Mouse (Mus musculus): ENCODE results near the gene Asic2. TPM values are rescaled to one million over a fixed set of nuclear protein-coding genes. Genes with fewer than 3 reads are reported as not detected.

Asic2 gene
- polyA plus RNA-seq, 1 experiment from 2014 or later: 12.4 TPM

- Histone ChIP-seq H3K27ac (peak overlapping the region; percentile 82), H3K4me2 (replicated peaks) (peak overlapping the region; percentile 98), H3K9me3 (ENCODE audit: control insufficient read depth, low read length) (no peaks in the 10 kb centered on the region), H3K9ac (peak overlapping the region; percentile 81), H3K4me3 (replicated peaks; ENCODE audit: low read length) (peak overlapping the region; percentile 68), H3K36me3 (replicated peaks; ENCODE audit: control insufficient read depth, insufficient read depth) (no peaks in the 10 kb centered on the region), H3K27me3 (ENCODE audit: control insufficient read depth, insufficient read depth, low read length) (peaks cover 15% of the 10 kb centered on the region), H3K4me1 (replicated peaks; ENCODE audit: control insufficient read depth, insufficient read depth, low read length) (peaks cover 12% of the 10 kb centered on the region)
- ATAC-seq (ENCODE audit: low FRiP score) (peak; percentile 67), DNase-seq (ENCODE audit: low spot score) (peak; percentile 61)
- under 1% methylated on average over 37 of the region's 55 CpGs for whole genome bisulfite sequencing
Observed at GRCm38 (mm10) chr11:81152460-81153160, 815.6 kb downstream of the Asic2 start.

- H3K27me3 ChIP-seq (ENCODE audit: control insufficient read depth, insufficient read depth, low read length): peaks cover 15% of the 10 kb centered on the region
- no peaks in the 10 kb centered on the region for H3K36me3 ChIP-seq (replicated peaks; ENCODE audit: control insufficient read depth, insufficient read depth)
- H3K27ac ChIP-seq: peak overlapping the region; percentile 82
- no peaks in the 10 kb centered on the region for H3K9me3 ChIP-seq (ENCODE audit: control insufficient read depth, low read length)
- H3K4me2 ChIP-seq (replicated peaks): peak overlapping the region; percentile 98
- H3K4me1 ChIP-seq (replicated peaks; ENCODE audit: control insufficient read depth, insufficient read depth, low read length): peaks cover 12% of the 10 kb centered on the region
- ATAC-seq (ENCODE audit: low FRiP score) (peak; percentile 28; the same call in 1 of the 2 replicates), DNase-seq (ENCODE audit: low spot score) (peak; percentile 47)
- WGBS: 0% methylated on average over 32 of the region's 42 CpGs
- H3K4me3 ChIP-seq (replicated peaks; ENCODE audit: low read length): peak overlapping the region; percentile 68
- H3K9ac ChIP-seq: peak overlapping the region; percentile 81
Observed at GRCm38 (mm10) chr11:81152021-81152385, 816.3 kb downstream of the Asic2 start.

- no peaks in the 10 kb centered on the region for H3K9me3 ChIP-seq (ENCODE audit: control insufficient read depth, low read length)
- H3K4me3 ChIP-seq (replicated peaks; ENCODE audit: low read length): peak overlapping the region; percentile 68
- no peak overlapping the region for H3K27ac ChIP-seq
- no peaks in the 10 kb centered on the region for H3K36me3 ChIP-seq (replicated peaks; ENCODE audit: control insufficient read depth, insufficient read depth)
- peaks cover 15% of the 10 kb centered on the region for H3K27me3 ChIP-seq (ENCODE audit: control insufficient read depth, insufficient read depth, low read length)
- H3K4me1 ChIP-seq (replicated peaks; ENCODE audit: control insufficient read depth, insufficient read depth, low read length): peaks cover 12% of the 10 kb centered on the region
- no peak for DNase-seq (ENCODE audit: low spot score)
- WGBS: 4% methylated on average over 36 of the region's 36 CpGs
- H3K9ac ChIP-seq: peak overlapping the region; percentile 81
- peak; percentile 2; the same call in 1 of the 2 replicates for ATAC-seq (ENCODE audit: low FRiP score)
- peak overlapping the region; percentile 98 for H3K4me2 ChIP-seq (replicated peaks)
Observed at GRCm38 (mm10) chr11:81151286-81152020, 816.8 kb downstream of the Asic2 start.

GRCm38 (mm10) chr11:81150621-81151020 lies 817.6 kb downstream of the Asic2 start:
- H3K4me1 ChIP-seq (replicated peaks; ENCODE audit: control insufficient read depth, insufficient read depth, low read length): peaks cover 12% of the 10 kb centered on the region
- no peak for DNase-seq (ENCODE audit: low spot score)

GRCm38 (mm10) chr11:81148423-81148822 lies 819.8 kb downstream of the Asic2 start:
- DNase-seq (ENCODE audit: low spot score) (no peak), ATAC-seq (ENCODE audit: low FRiP score) (no peak)
- Histone ChIP-seq H3K4me1 (replicated peaks; ENCODE audit: control insufficient read depth, insufficient read depth, low read length) (peaks cover 12% of the 10 kb centered on the region), H3K27ac (no peak overlapping the region), H3K9ac (no peak overlapping the region), H3K9me3 (ENCODE audit: control insufficient read depth, low read length) (no peaks in the 10 kb centered on the region), H3K27me3 (ENCODE audit: control insufficient read depth, insufficient read depth, low read length) (peaks cover 11% of the 10 kb centered on the region), H3K36me3 (replicated peaks; ENCODE audit: control insufficient read depth, insufficient read depth) (no peaks in the 10 kb centered on the region), H3K4me3 (replicated peaks; ENCODE audit: low read length) (no peak overlapping the region), H3K4me2 (replicated peaks) (no peak overlapping the region)
- 66% methylated on average over 10 of the region's 10 CpGs for WGBS

More at GRCm38 (mm10) chr11:81150621-81151020, 817.6 kb downstream of the Asic2 start:
- no peak for ATAC-seq (ENCODE audit: low FRiP score)
- WGBS: 80% methylated on average over 8 of the region's 8 CpGs
- Histone ChIP-seq H3K9ac (no peak overlapping the region), H3K27ac (no peak overlapping the region), H3K27me3 (ENCODE audit: control insufficient read depth, insufficient read depth, low read length) (peaks cover 15% of the 10 kb centered on the region), H3K4me2 (replicated peaks) (peak overlapping the region; percentile 98), H3K4me3 (replicated peaks; ENCODE audit: low read length) (no peak overlapping the region; the same call in 1 of the 2 replicates), H3K36me3 (replicated peaks; ENCODE audit: control insufficient read depth, insufficient read depth) (no peaks in the 10 kb centered on the region), H3K9me3 (ENCODE audit: control insufficient read depth, low read length) (no peaks in the 10 kb centered on the region)

GRCm38 (mm10) chr11:81146574-81147157 lies 821.6 kb downstream of the Asic2 start:
- DNase-seq (ENCODE audit: low spot score) (no peak), ATAC-seq (ENCODE audit: low FRiP score) (no peak)
- Histone ChIP-seq H3K4me2 (replicated peaks) (no peak overlapping the region), H3K27me3 (ENCODE audit: control insufficient read depth, insufficient read depth, low read length) (peaks cover 9% of the 10 kb centered on the region), H3K4me1 (replicated peaks; ENCODE audit: control insufficient read depth, insufficient read depth, low read length) (peaks cover 10% of the 10 kb centered on the region), H3K36me3 (replicated peaks; ENCODE audit: control insufficient read depth, insufficient read depth) (no peaks in the 10 kb centered on the region), H3K27ac (no peak overlapping the region), H3K4me3 (replicated peaks; ENCODE audit: low read length) (no peak overlapping the region), H3K9ac (no peak overlapping the region), H3K9me3 (ENCODE audit: control insufficient read depth, low read length) (no peaks in the 10 kb centered on the region)
- 85% methylated on average over 9 of the region's 9 CpGs for WGBS

GRCm38 (mm10) chr11:81135141-81135540 lies 833.1 kb downstream of the Asic2 start:
- H3K4me3 ChIP-seq (replicated peaks; ENCODE audit: low read length): no peak overlapping the region
- DNase-seq (ENCODE audit: low spot score): no peak
- H3K27me3 ChIP-seq (ENCODE audit: control insufficient read depth, insufficient read depth, low read length): no peaks in the 10 kb centered on the region
- H3K36me3 ChIP-seq (replicated peaks; ENCODE audit: control insufficient read depth, insufficient read depth): no peaks in the 10 kb centered on the region
- no peak overlapping the region for H3K4me2 ChIP-seq (replicated peaks)
- no peak overlapping the region for H3K27ac ChIP-seq
- no peaks in the 10 kb centered on the region for H3K9me3 ChIP-seq (ENCODE audit: control insufficient read depth, low read length)
- no peak overlapping the region for H3K9ac ChIP-seq
- H3K4me1 ChIP-seq (replicated peaks; ENCODE audit: control insufficient read depth, insufficient read depth, low read length): no peaks in the 10 kb centered on the region; the same call in 1 of the 2 replicates
- 42% methylated on average over 4 of the region's 4 CpGs for WGBS
- ATAC-seq (ENCODE audit: low FRiP score): no peak

GRCm38 (mm10) chr11:81133950-81134349 lies 834.3 kb downstream of the Asic2 start:
- H3K9me3 ChIP-seq (ENCODE audit: control insufficient read depth, low read length): no peaks in the 10 kb centered on the region
- H3K9ac ChIP-seq: no peak overlapping the region
- H3K4me2 ChIP-seq (replicated peaks): no peak overlapping the region
- no peak overlapping the region for H3K4me3 ChIP-seq (replicated peaks; ENCODE audit: low read length)
- no peaks in the 10 kb centered on the region for H3K36me3 ChIP-seq (replicated peaks; ENCODE audit: control insufficient read depth, insufficient read depth)
- ATAC-seq (ENCODE audit: low FRiP score): no peak
- no peaks in the 10 kb centered on the region for H3K27me3 ChIP-seq (ENCODE audit: control insufficient read depth, insufficient read depth, low read length)
- H3K4me1 ChIP-seq (replicated peaks; ENCODE audit: control insufficient read depth, insufficient read depth, low read length): no peaks in the 10 kb centered on the region; the same call in 1 of the 2 replicates
- DNase-seq (ENCODE audit: low spot score): no peak
- no peak overlapping the region for H3K27ac ChIP-seq
- 7% methylated on average over 5 of the region's 5 CpGs for WGBS

GRCm38 (mm10) chr11:81132669-81133068 lies 835.6 kb downstream of the Asic2 start:
- ATAC-seq (ENCODE audit: low FRiP score) (no peak), DNase-seq (ENCODE audit: low spot score) (no peak)
- Histone ChIP-seq H3K27ac (no peak overlapping the region), H3K9ac (no peak overlapping the region), H3K9me3 (ENCODE audit: control insufficient read depth, low read length) (no peaks in the 10 kb centered on the region), H3K4me1 (replicated peaks; ENCODE audit: control insufficient read depth, insufficient read depth, low read length) (no peaks in the 10 kb centered on the region; the same call in 1 of the 2 replicates), H3K27me3 (ENCODE audit: control insufficient read depth, insufficient read depth, low read length) (no peaks in the 10 kb centered on the region), H3K36me3 (replicated peaks; ENCODE audit: control insufficient read depth, insufficient read depth) (no peaks in the 10 kb centered on the region), H3K4me3 (replicated peaks; ENCODE audit: low read length) (no peak overlapping the region), H3K4me2 (replicated peaks) (no peak overlapping the region)
- WGBS: 89% methylated on average over 7 of the region's 7 CpGs
